Mouse (Mus musculus) gastrocnemius, adult 2 months (tissue): ENCODE data around the gene Cep44. TPM values are rescaled to one million over a fixed set of nuclear protein-coding genes. Genes with fewer than 3 reads are reported as not detected.
A peak's percentile ranks its signal among the peaks of the same experiment; 100 is the strongest.

Source experiments
- DNase-seq: peaks from one replicate; pipeline ENCODE4 v3.0.0; 2022
- H3K27ac ChIP-seq: fragments of 200-600 bp; 2 replicates; pipeline ENCODE4 v1.8.1; 2022; ENCODE audit warnings: mild to moderate bottlenecking
- H3K4me3 ChIP-seq: fragments of 200-600 bp; 2 replicates; pipeline ENCODE4 v1.8.1; 2022; ENCODE audit warnings: mild to moderate bottlenecking, moderate library complexity
- CTCF ChIP-seq: fragments of 200-600 bp; IDR thresholded peaks from 2 replicates; pipeline ENCODE4 v1.8.1; 2022; ENCODE audit warnings: antibody characterized with exemption, mild to moderate bottlenecking, moderate library complexity
- intact Hi-C: fragments of 180-260 bp; cut with DNase I; formaldehyde crosslinking; loops from one replicate; pipeline ENCODE4 v1.15.1; 2025
- microRNA-seq: library from miRNA; unstranded; fragments of <30 nt; microRNA quantifications from one replicate; pipeline ENCODE4 v1.2.0, GENCODE M21; 2021
- total RNA-seq, 2 experiments: library from RNA; stranded (reverse); gene quantifications; 2 replicates each; pipeline ENCODE4 v1.2.3; 2021

Gene Cep44
- total RNA-seq, 2 experiments from 2014 or later = 8.8 to 9.8 TPM

DNA sequence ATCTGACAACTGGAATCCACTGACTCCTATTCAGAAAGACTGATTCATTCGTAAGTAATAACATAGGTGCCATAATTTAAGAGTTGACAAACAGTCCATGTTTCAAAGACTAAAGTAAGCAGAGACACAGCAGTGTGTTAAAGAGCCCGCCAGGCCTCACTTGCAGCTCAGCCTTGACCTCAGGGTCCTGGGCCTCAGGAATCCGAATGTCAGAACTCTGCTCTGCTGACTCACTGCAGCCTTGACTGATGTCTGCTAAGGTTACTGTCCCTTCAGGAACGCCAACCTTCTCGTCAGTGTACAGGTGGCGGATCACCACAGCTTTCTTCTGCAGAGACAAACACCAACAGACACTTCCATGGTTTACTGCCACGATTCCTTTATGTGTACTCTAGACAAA, 10.1 kb downstream of the Cep44 start:
- no peak for DNase-seq
- no peak overlapping the region for H3K27ac ChIP-seq
- intact Hi-C loops = no loop called here
- H3K4me3 ChIP-seq = no peak overlapping the region
- TF ChIP-seq CTCF = no peak

DNA sequence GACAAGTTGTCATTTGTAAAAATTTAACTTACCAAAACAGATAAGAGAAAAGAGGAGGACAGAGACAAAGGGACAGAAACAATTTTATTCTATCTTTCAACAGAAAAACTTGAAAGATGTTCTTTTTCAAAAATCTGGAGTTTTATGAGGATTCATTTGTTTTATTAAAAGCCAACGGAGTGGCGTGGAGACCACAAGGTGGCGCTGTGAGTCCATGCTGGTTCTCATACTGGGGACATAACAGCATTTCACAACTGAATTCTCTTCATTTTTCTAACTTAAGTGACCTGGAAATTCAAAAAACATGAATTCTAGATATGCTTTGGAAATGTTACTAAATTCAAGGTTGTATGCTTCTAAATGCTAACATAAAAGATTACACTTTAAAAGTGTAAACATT, 20.5 kb downstream of the Cep44 start:
- intact Hi-C loops = loop anchor here (1.0 kb wide), 1 partner anchor 85 kb away; no protein-coding TSS in a partner anchor

DNA sequence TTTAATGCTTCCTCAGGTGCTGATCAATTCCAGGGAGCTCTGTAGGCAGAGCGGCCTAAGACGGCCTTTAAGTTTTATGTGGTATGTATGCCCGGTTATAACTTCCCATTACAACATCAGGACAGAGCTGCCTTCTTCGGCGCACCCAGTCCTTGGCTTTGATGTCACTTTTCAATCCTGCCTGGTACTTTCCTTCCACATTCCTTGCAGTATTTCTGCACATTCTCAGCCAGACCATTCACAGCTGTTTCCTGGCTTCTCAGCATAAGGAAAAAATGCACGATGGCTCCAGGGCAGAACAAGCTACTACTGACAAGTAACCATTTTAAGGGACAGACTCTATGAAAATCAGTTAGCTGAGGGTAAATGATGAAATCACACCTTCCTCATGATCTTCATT, 22.0 kb downstream of the Cep44 start:
- no peak overlapping the region for H3K27ac ChIP-seq
- intact Hi-C loops = no loop called here
- DNase-seq = no peak
- no peak for TF ChIP-seq CTCF
- no peak overlapping the region for H3K4me3 ChIP-seq

More for the DNA sequence above, 20.5 kb downstream of the Cep44 start:
- TF ChIP-seq CTCF = peak; percentile 95
- peak; percentile 73 for DNase-seq
- Histone ChIP-seq H3K27ac (no peak overlapping the region), H3K4me3 (no peak overlapping the region)

DNA sequence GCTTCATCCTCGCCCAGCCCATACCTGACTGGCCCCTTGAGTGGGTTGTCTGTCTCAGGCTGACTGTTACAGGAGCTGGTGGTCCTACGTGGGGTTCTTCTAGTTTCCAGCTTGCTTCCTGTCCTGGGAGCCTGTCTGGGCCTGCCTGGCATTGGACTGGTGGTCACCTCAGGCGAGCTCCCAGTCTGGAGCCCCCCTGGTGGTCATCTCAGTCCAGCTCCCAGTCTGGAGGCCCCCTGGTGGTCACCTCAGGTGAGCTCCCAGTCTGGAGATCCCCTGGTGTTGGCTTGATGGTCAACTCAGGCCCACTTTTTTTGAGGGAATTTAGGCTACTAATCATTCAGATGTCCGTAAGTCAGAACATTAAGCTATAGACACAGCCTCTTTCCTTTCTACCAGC, 29.8 kb downstream of the Cep44 start:
- DNase-seq = no peak
- TF ChIP-seq CTCF = no peak
- no peak overlapping the region for H3K27ac ChIP-seq
- intact Hi-C loops = no loop called here
- no peak overlapping the region for H3K4me3 ChIP-seq

DNA sequence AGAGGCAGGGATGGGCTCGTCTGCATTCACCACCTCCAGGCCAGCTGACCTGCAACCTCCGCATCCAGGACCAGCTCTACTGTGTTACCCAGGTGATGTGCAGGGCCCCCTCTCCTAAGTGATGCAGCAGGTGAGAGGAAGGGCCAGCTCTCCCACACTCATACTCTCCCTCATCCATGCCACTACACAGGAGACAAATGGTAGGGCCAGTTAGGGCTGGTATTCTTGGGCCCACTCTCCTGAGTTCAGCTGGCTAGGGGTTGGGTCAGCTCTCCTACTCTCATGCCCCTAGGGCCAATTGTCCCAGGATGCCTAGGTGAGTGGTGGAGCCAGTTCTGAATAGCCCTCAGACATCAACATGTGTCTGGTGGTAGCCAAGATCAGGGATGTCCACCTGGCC, 30.6 kb downstream of the Cep44 start:
- DNase-seq = no peak
- Histone ChIP-seq H3K27ac (no peak overlapping the region), H3K4me3 (no peak overlapping the region)
- intact Hi-C loops = no loop called here
- TF ChIP-seq CTCF = no peak

DNA sequence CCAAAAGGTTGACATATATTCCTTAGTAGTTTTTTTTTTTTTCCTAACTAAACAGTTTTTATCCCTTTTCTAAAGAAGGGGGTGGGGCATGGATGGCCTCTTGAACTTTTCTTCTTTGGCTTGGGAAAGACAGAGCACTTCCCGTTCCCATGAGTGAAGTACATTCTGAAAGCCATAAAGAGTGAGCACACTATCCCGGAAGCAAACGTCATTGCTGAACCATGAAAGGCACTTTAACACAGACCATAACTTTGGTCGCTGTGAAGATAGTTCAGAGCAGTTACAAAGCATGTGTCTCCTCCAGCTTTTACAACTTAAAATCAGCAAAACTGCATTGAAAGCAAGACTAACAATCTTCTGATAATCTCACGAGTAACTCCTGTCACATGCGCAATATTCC, 32.0 kb downstream of the Cep44 start:
- TF ChIP-seq CTCF = no peak
- intact Hi-C loops = no loop called here
- H3K27ac ChIP-seq = no peak overlapping the region
- H3K4me3 ChIP-seq = no peak overlapping the region
- no peak for DNase-seq

DNA sequence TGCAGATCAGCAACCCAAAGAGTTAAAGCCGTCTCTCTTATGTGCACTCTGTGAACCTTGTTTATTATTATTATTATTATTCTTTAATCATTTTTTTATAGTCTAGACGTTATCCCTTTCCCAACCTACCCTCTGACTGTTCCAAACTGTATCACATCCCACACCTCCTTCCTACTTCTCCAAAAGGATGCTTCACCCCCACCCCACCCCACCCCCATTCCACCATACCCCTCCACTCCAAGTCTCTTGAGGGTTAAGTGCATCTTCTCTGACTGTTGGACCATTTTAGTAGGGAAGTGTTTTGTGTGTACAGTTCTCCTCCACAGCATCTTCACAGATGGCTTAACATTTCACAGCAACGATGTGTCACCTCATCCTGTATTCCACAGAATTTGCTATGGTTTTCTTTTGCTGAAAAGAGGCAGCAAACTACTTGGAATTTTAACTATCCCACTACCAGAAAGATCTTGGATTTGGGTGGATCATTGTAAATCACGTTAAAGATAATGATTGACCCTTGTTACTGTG, 41.8 kb downstream of the Cep44 start:
- intact Hi-C loops = no loop called here
- H3K27ac ChIP-seq = no peak overlapping the region
- DNase-seq = no peak
- H3K4me3 ChIP-seq = no peak overlapping the region
- TF ChIP-seq CTCF = no peak

DNA sequence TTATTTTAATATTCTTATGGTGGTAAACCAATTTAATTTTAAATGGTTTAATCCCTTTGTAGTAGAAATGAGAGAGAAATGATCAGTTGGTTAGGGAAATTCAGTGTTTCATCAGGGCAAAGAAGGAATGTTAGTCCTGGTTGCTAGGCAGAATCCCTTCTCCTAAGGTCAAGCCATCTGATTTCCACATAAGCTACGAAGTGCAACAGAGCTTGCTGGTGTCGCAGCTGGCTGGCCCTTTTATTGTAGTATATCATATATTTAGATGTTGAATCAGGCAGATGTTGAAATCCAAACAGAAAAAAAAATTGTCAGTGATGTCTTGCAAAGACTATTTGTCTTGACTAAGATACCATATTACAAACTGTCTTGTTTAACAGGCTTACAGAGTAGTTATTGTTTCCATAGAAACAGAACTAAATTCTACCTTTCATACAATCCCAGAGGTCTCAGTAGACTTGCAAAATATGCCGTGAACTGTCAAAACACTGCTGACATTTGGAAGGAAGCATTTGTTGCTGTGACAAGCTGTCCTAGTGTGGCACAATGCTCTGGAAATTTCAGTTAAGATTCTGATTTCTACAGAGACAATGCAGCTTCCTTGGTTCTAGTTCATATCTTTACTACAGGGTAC, 42.4 kb downstream of the Cep44 start:
- intact Hi-C loops = no loop called here
- TF ChIP-seq CTCF = no peak
- DNase-seq = no peak
- no peak overlapping the region for H3K4me3 ChIP-seq
- no peak overlapping the region for H3K27ac ChIP-seq

DNA sequence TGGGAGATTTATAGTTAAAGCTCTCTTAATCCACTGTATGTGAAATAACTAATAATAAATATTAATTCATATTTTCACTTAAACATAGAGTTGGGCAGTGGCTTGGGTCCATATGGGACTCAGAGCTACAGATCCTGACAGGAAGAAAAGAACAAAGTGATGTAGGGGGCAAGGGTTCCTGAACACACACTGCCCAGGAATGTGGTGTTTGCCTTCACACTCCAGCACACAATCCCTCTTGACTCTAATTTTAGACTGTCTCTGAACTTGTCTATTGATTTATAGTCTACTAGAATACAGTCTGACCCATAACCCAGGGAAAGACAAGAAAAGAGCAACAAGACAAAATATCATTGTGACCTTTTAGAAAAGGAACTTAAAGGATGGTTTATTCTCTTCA, 48.9 kb downstream of the Cep44 start:
- DNase-seq = no peak
- H3K4me3 ChIP-seq = no peak overlapping the region
- no peak for TF ChIP-seq CTCF
- H3K27ac ChIP-seq = no peak overlapping the region
- intact Hi-C loops = no loop called here

DNA sequence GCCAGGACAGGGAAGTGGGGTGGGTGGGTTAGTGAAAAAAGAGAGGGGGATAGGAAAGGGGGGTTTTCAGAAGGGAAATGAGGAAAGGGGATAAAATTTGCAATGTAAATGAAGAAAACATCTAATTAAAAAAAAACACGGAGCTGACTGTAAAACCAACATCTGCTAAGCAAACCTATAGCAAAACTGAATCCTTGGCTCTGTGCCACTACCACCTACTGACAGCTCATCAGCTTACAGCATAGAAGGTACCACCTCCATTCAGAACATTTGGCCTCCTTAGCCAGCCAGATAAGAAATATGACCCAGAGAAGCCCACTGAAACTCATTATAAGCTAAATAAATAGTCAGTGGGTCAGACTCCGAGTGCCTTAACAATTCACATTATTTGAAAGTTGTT, 61.4 kb downstream of the Cep44 start:
- no peak overlapping the region for H3K27ac ChIP-seq
- no peak for DNase-seq
- H3K4me3 ChIP-seq = no peak overlapping the region
- no peak for TF ChIP-seq CTCF
- intact Hi-C loops = no loop called here

DNA sequence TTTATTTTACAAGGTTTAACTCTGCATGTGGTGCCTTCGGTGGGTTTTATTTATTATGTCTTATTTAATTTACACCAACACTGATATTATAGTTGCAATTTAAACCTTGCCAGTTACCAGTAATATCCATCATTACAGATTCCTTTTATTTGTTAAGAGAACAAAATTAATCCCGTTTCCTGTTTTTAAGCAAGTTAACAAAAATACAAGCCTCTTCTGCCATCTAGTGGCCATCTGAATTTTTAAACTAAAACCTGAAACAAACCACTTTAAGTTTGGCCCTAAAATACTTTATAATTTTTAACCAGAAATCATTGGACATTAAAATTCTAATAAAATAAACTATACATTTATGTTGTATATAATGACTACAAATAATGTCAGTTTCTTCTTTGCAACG, 64.8 kb downstream of the Cep44 start:
- Histone ChIP-seq H3K27ac (no peak overlapping the region), H3K4me3 (no peak overlapping the region)
- intact Hi-C loops = loop anchor here (2.0 kb wide), 1 partner anchor 423 kb away; no protein-coding TSS in a partner anchor
- no peak for DNase-seq
- peak; percentile 61 for TF ChIP-seq CTCF

Small RNA genes lying within 50 kb of the gene (microRNA-seq; reads per million reads assigned to microRNA genes)
- gene Gm25992 = not detected

Other genes with a start within 250 kb of the Cep44 start
- 10 to 100 TPM; 28.6 to 35.5 TPM for gene Fbxo8, start within 50 bp of the Cep44 start, total RNA-seq